7 mouse cellular contexts compared by ENCODE assay signal in genomic region chr3:83129151-83129550, GRCm38 (mm10). TPM values are rescaled to one million over a fixed set of nuclear protein-coding genes. Genes with fewer than 3 reads are reported as not detected.
DNase-seq lines count a peak whose midpoint lies in the region; ATAC-seq and TF ChIP-seq lines count a peak whose summit lies in the region.

No protein-coding gene starts in this region.

- H3K4me3 ChIP-seq in left cerebral cortex, adult 2 months, result peak overlapping the region; percentile 50
- H3K4me3 ChIP-seq in forebrain, embryonic 10.5 days, result peak overlapping the region; percentile 66
- H3K4me3 ChIP-seq in intestine, embryonic 15.5 days (replicated peaks), result peak overlapping the region; percentile 52
- peak overlapping the region; percentile 59 for H3K4me3 ChIP-seq in neural tube, embryonic 15.5 days (replicated peaks)

- no peak overlapping the region; the same call in 1 of the 2 replicates for H3K9ac ChIP-seq in intestine, embryonic 15.5 days
- H3K9ac ChIP-seq in neural tube, embryonic 15.5 days (replicated peaks), result peak overlapping the region; percentile 62

- ATAC-seq in intestine, embryonic 15.5 days, result no peak
- peak; percentile 12; the same call in 1 of the 2 replicates for ATAC-seq in neural tube, embryonic 15.5 days (ENCODE audit: low FRiP score)

- H3K4me2 ChIP-seq in intestine, embryonic 15.5 days (replicated peaks), result peak overlapping the region; percentile 99
- H3K4me2 ChIP-seq in neural tube, embryonic 15.5 days, result peak overlapping the region; percentile 99

- intact Hi-C loops in left cerebral cortex, adult 2 months (cut with DNase I), result loop anchor here (5.0 kb wide), 1 partner anchor 93 kb away; no protein-coding TSS in a partner anchor
- intact Hi-C loops in left cerebral cortex, postnatal 10 days (cut with DNase I), result loop anchor here (10.0 kb wide), 1 partner anchor 636 kb away; the partner anchor contains the start of gene Sfrp2

- no peaks in the 10 kb centered on the region for H3K36me3 ChIP-seq in forebrain, embryonic 10.5 days (replicated peaks)
- no peaks in the 10 kb centered on the region for H3K36me3 ChIP-seq in intestine, embryonic 15.5 days
- no peaks in the 10 kb centered on the region for H3K36me3 ChIP-seq in neural tube, embryonic 15.5 days

- H3K9me3 ChIP-seq in forebrain, embryonic 10.5 days, result no peaks in the 10 kb centered on the region
- no peaks in the 10 kb centered on the region for H3K9me3 ChIP-seq in intestine, embryonic 15.5 days
- no peaks in the 10 kb centered on the region for H3K9me3 ChIP-seq in neural tube, embryonic 15.5 days (replicated peaks)

- DNase-seq in left cerebral cortex, adult 2 months (ENCODE audit: extremely low spot score in 1 of 2, low spot score in 2 of 2), result no peak
- DNase-seq in left cerebral cortex, postnatal 10 days (ENCODE audit: extremely low spot score in 1 of 2, low spot score in 2 of 2), result no peak
- DNase-seq in forebrain, embryonic 10.5 days (ENCODE audit: extremely low spot score, low spot score), result peak; percentile 18
- no peak for DNase-seq in thymus, postnatal 0 days (ENCODE audit: low spot score)
- no peak for DNase-seq in MN1 (ENCODE audit: low spot score)

- no peak for TF ChIP-seq CTCF in left cerebral cortex, adult 2 months (IDR thresholded peaks at IDR 0.05)

- peaks cover 88% of the 10 kb centered on the region for H3K27me3 ChIP-seq in forebrain, embryonic 10.5 days (ENCODE audit: poor library complexity, severe bottlenecking)
- peaks cover 44% of the 10 kb centered on the region for H3K27me3 ChIP-seq in intestine, embryonic 15.5 days (replicated peaks)
- H3K27me3 ChIP-seq in neural tube, embryonic 15.5 days (replicated peaks), result peaks cover 42% of the 10 kb centered on the region

- WGBS in forebrain, embryonic 10.5 days, result 4% methylated on average over 22 of the region's 22 CpGs
- WGBS in intestine, embryonic 15.5 days, result 8% methylated on average over 22 of the region's 22 CpGs
- WGBS in neural tube, embryonic 15.5 days, result 3% methylated on average over 22 of the region's 22 CpGs

- peaks cover 29% of the 10 kb centered on the region for H3K4me1 ChIP-seq in forebrain, embryonic 10.5 days
- H3K4me1 ChIP-seq in intestine, embryonic 15.5 days (replicated peaks), result peaks cover 26% of the 10 kb centered on the region
- H3K4me1 ChIP-seq in neural tube, embryonic 15.5 days, result peaks cover 29% of the 10 kb centered on the region

- no peak overlapping the region for H3K27ac ChIP-seq in left cerebral cortex, adult 2 months
- no peak overlapping the region for H3K27ac ChIP-seq in forebrain, embryonic 10.5 days
- no peak overlapping the region for H3K27ac ChIP-seq in intestine, embryonic 15.5 days
- no peak overlapping the region for H3K27ac ChIP-seq in neural tube, embryonic 15.5 days (replicated peaks)

RNA-seq across cellular contexts. Expression of gene Dchs2, which starts 1.4 kb away (rescaled TPM):
- 1 to 10 TPM; 2.6 to 4.2 TPM for total RNA-seq in left cerebral cortex, adult 2 months (2021)
- 1 to 10 TPM; 4.2 to 5.1 TPM for total RNA-seq in left cerebral cortex, postnatal 10 days (2021)
- not detected in 2 replicates for polyA plus RNA-seq in forebrain, embryonic 10.5 days (2016; fragmentation: Nextera tagmentation; extraction: Ambion mirVana)
- 0.10 and 0.16 TPM in 2 replicates for polyA plus RNA-seq in intestine, embryonic 15.5 days (2015; fragmentation: Nextera tagmentation; extraction: Ambion mirVana)
- polyA plus RNA-seq in neural tube, embryonic 15.5 days (2015; fragmentation: Nextera tagmentation; extraction: Ambion mirVana), result 1.1 and 1.2 TPM in 2 replicates
- polyA plus RNA-seq in thymus, postnatal 0 days (2015; fragmentation: Nextera tagmentation; extraction: Ambion mirVana), result 0.08 and 0.12 TPM in 2 replicates
